Mouse (Mus musculus): ENCODE measurements around the gene Tsfm.

DNA sequence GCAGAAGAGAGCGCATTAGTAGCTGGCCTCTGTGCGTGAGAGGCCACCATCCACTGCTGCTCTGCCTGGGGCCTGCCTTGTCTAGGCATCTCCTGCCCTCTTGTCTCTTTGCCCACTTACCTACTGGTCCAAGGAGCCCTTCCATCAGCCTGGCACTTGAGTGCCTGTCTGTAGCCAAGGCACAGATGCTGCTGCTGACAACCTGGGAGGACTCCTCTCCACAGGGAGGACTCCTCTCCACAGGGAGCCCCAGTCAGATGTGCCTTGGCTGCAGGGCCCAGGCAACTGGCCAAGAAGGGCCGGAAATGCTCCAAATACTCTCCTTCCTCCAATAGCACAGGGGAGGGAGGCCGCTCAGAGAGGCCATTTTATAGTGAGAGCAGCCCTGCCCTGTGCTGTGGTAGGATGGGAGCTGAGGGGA, 44.1 kb downstream of the Tsfm start:
- TF ChIP-seq CTCF (IDR thresholded peaks at IDR 0.05; ENCODE audit: control insufficient read depth, insufficient read depth, insufficient replicate concordance, low read depth, low read length) (no peak), POLR2A (IDR thresholded peaks at IDR 0.05; ENCODE audit: control insufficient read depth, low read depth, low read length) (no peak)
